Mouse (Mus musculus) left cerebral cortex, postnatal 10 days (tissue): ENCODE data around the gene Faim2. TPM values are rescaled to one million over a fixed set of nuclear protein-coding genes. Genes with fewer than 3 reads are reported as not detected.
A peak's percentile ranks its signal among the peaks of the same experiment; 100 is the strongest.

Experiments
- DNase-seq, 2 experiments: peaks; one replicate each; pipeline ENCODE4 v3.0.0; 2021 to 2022; ENCODE audit warnings: low spot score in 2 of 2, mixed read lengths in 1 of 2; ENCODE audit errors: extremely low spot score in 1 of 2
- intact Hi-C: fragments of 180-260 bp; cut with DNase I; formaldehyde crosslinking; loops from one replicate; pipeline ENCODE4 v1.15.1; 2025
- total RNA-seq, 2 experiments: library from RNA; stranded (reverse); gene quantifications; 2 replicates each; pipeline ENCODE4 v1.2.3; 2021

The Faim2 gene
- total RNA-seq, 2 experiments from 2014 or later = 130 to 135 TPM

GRCm38 (mm10) chr15:99473801-99474575 is 54.0 kb downstream of the Faim2 start:
- intact Hi-C loops = loop anchor here (10.0 kb wide), 1 partner anchor 159 kb away; no protein-coding TSS in a partner anchor
- peak; percentile 51 to 81 for DNase-seq

GRCm38 (mm10) chr15:99472972-99473371 is 55.0 kb downstream of the Faim2 start:
- no peak for DNase-seq
- intact Hi-C loops = loop anchor here (10.0 kb wide), 1 partner anchor 158 kb away; no protein-coding TSS in a partner anchor

GRCm38 (mm10) chr15:99471677-99472063 is 56.3 kb downstream of the Faim2 start:
- DNase-seq = no peak
- intact Hi-C loops = loop anchor here (10.0 kb wide), 1 partner anchor 157 kb away; no protein-coding TSS in a partner anchor

- intact Hi-C loops = loop anchor here (10.0 kb wide), 1 partner anchor 156 kb away; no protein-coding TSS in a partner anchor
- peak in 1 of 2 experiments; percentile 60 for DNase-seq
Measured at GRCm38 (mm10) chr15:99470971-99471676, 56.8 kb downstream of the Faim2 start.

GRCm38 (mm10) chr15:99470224-99470761 is 57.7 kb downstream of the Faim2 start:
- intact Hi-C loops = loop anchor here (10.0 kb wide), 1 partner anchor 155 kb away; no protein-coding TSS in a partner anchor
- DNase-seq = peak in 1 of 2 experiments; percentile 38

GRCm38 (mm10) chr15:99469736-99470135 is 58.2 kb downstream of the Faim2 start:
- DNase-seq = no peak
- intact Hi-C loops = loop anchor here (1.0 to 10.0 kb wide), 2 partner anchors 53 to 155 kb away; no protein-coding TSS in a partner anchor

- intact Hi-C loops = loop anchor here (1.0 kb wide), 1 partner anchor 53 kb away; no protein-coding TSS in a partner anchor
- peak; percentile 77 to 85 for DNase-seq
Measured at GRCm38 (mm10) chr15:99469067-99469466, 58.9 kb downstream of the Faim2 start.

- DNase-seq = no peak
- intact Hi-C loops = no loop called here
Measured at GRCm38 (mm10) chr15:99463194-99463593, 64.8 kb downstream of the Faim2 start.

GRCm38 (mm10) chr15:99457606-99458401 is 70.2 kb downstream of the Faim2 start, which contains the start of gene Nckap5l:
Nckap5l (minus strand) TSS chr15:99457748.
- peak; percentile 91 to 96 for DNase-seq
- intact Hi-C loops = no loop called here

GRCm38 (mm10) chr15:99456963-99457605 is 70.9 kb downstream of the Faim2 start:
- intact Hi-C loops = no loop called here
- peak; percentile 47 to 85 for DNase-seq

GRCm38 (mm10) chr15:99456338-99456962 is 71.5 kb downstream of the Faim2 start:
- peak in 1 of 2 experiments; percentile 49 for DNase-seq
- intact Hi-C loops = no loop called here

GRCm38 (mm10) chr15:99455415-99455814 is 72.5 kb downstream of the Faim2 start:
- intact Hi-C loops = no loop called here
- no peak for DNase-seq

GRCm38 (mm10) chr15:99454585-99455279 is 73.2 kb downstream of the Faim2 start:
- intact Hi-C loops = no loop called here
- DNase-seq = no peak

- DNase-seq = no peak
- intact Hi-C loops = no loop called here
Measured at GRCm38 (mm10) chr15:99453153-99453900, 74.6 kb downstream of the Faim2 start.

GRCm38 (mm10) chr15:99449751-99450280 is 78.1 kb downstream of the Faim2 start:
- intact Hi-C loops = no loop called here

GRCm38 (mm10) chr15:99449131-99449750 is 78.7 kb downstream of the Faim2 start:
- intact Hi-C loops = no loop called here
- peak; percentile 53 to 85 for DNase-seq

More at GRCm38 (mm10) chr15:99449751-99450280, 78.1 kb downstream of the Faim2 start:
- no peak for DNase-seq
